Comparison of ENCODE assay signal across 25 mouse cellular contexts in genomic region chr3:69993806-69994205, GRCm38 (mm10). TPM values are rescaled to one million over a fixed set of nuclear protein-coding genes. Genes with fewer than 3 reads are reported as not detected.
"Had no signal": no experiment of that assay in that cellular context is flagged by ENCODE, and none has a peak within 500 bp of the region (broad histone marks: within the 10 kb centered on the region; RNA-seq: fewer than 3 reads in every experiment).

No protein-coding gene starts in this region.

- H3K27me3 ChIP-seq: midbrain, embryonic 13.5 days; midbrain, embryonic 15.5 days; neural tube, embryonic 13.5 days; neural tube, embryonic 15.5 days had no signal

- ATAC-seq: midbrain, embryonic 13.5 days; midbrain, embryonic 15.5 days had no signal

- H3K4me2 ChIP-seq: lung, embryonic 14.5 days; midbrain, embryonic 11.5 days; midbrain, embryonic 13.5 days; midbrain, embryonic 15.5 days; neural tube, embryonic 13.5 days; neural tube, embryonic 15.5 days had no signal

- H3K4me1 ChIP-seq: midbrain, embryonic 13.5 days; midbrain, embryonic 15.5 days had no signal

- H3K9me3 ChIP-seq: midbrain, embryonic 13.5 days; midbrain, embryonic 15.5 days; neural tube, embryonic 13.5 days; neural tube, embryonic 15.5 days had no signal

- DNase-seq: lung, adult 18-20 months; lung, embryonic 14.5 days; lung, postnatal 10 days; lung, postnatal 4 days; retina, postnatal 1 day; right cerebral cortex, adult 18-20 months; right cerebral cortex, postnatal 25 days; right cerebral cortex, postnatal 4 days; spleen, adult 18-20 months; thymus, adult 18-20 months; thymus, postnatal 14 days; thymus, postnatal 36 days had no signal

- H3K9ac ChIP-seq: lung, embryonic 14.5 days; midbrain, embryonic 13.5 days; midbrain, embryonic 15.5 days; neural tube, embryonic 13.5 days; neural tube, embryonic 15.5 days had no signal

- H3K4me3 ChIP-seq: midbrain, embryonic 13.5 days; midbrain, embryonic 15.5 days; myocyte; neural tube, embryonic 13.5 days; neural tube, embryonic 15.5 days had no signal

- H3K27ac ChIP-seq: midbrain, embryonic 13.5 days; midbrain, embryonic 15.5 days; neural tube, embryonic 13.5 days; neural tube, embryonic 15.5 days had no signal

- H3K36me3 ChIP-seq: midbrain, embryonic 13.5 days; midbrain, embryonic 15.5 days; neural tube, embryonic 13.5 days; neural tube, embryonic 15.5 days had no signal

RNA-seq across cellular contexts. Expression of gene Otol1, which starts 13.6 kb away (rescaled TPM):
- total RNA-seq: megakaryocyte, adult 5-6 weeks; megakaryocyte-erythroid progenitor cell, adult 5-6 weeks had no signal
- polyA plus RNA-seq: lung, embryonic 14.5 days; lung, embryonic 16.5 days; midbrain, embryonic 11.5 days; midbrain, embryonic 13.5 days; midbrain, embryonic 15.5 days; myocyte; neural tube, embryonic 11.5 days; neural tube, embryonic 15.5 days; small intestine, adult 2 months; stomach, embryonic 14.5 days; stomach, embryonic 16.5 days had no signal
